Mouse (Mus musculus): ENCODE data around the gene Glud1. TPM values are rescaled to one million over a fixed set of nuclear protein-coding genes. Genes with fewer than 3 reads are reported as not detected.

The Glud1 gene
- polyA plus RNA-seq, 1 experiment, result 174 TPM

GRCm38 (mm10) chr14:34318113-34318512 is 7.6 kb downstream of the Glud1 start:
- Histone ChIP-seq H3K4me1 (ENCODE audit: control insufficient read depth, insufficient read depth, low read length) (peaks cover 2% of the 10 kb centered on the region), H3K27ac (ENCODE audit: insufficient read depth, low read length) (no peak overlapping the region), H3K4me3 (ENCODE audit: insufficient read depth, low read length) (no peak overlapping the region)
- TF ChIP-seq CTCF (IDR thresholded peaks at IDR 0.05; ENCODE audit: extremely low read depth, insufficient read depth, low read length) (no peak), POLR2A (IDR thresholded peaks at IDR 0.05; ENCODE audit: extremely low read depth, insufficient read depth, low read length) (no peak)

GRCm38 (mm10) chr14:34323576-34324085 is 13.1 kb downstream of the Glud1 start:
- Histone ChIP-seq H3K4me3 (ENCODE audit: insufficient read depth, low read length) (no peak overlapping the region), H3K4me1 (ENCODE audit: control insufficient read depth, insufficient read depth, low read length) (no peaks in the 10 kb centered on the region), H3K27ac (ENCODE audit: insufficient read depth, low read length) (no peak overlapping the region)
- no peak for TF ChIP-seq CTCF (IDR thresholded peaks at IDR 0.05; ENCODE audit: extremely low read depth, insufficient read depth, low read length)
- no peak for TF ChIP-seq POLR2A (IDR thresholded peaks at IDR 0.05; ENCODE audit: extremely low read depth, insufficient read depth, low read length)

GRCm38 (mm10) chr14:34326606-34327005 is 16.1 kb downstream of the Glud1 start:
- no peak for TF ChIP-seq POLR2A (IDR thresholded peaks at IDR 0.05; ENCODE audit: extremely low read depth, insufficient read depth, low read length)
- TF ChIP-seq CTCF (IDR thresholded peaks at IDR 0.05; ENCODE audit: extremely low read depth, insufficient read depth, low read length), result no peak
- H3K27ac ChIP-seq (ENCODE audit: insufficient read depth, low read length), result no peak overlapping the region
- no peaks in the 10 kb centered on the region; the same call in 1 of the 2 replicates for H3K4me1 ChIP-seq (ENCODE audit: control insufficient read depth, insufficient read depth, low read length)
- H3K4me3 ChIP-seq (ENCODE audit: insufficient read depth, low read length), result no peak overlapping the region

GRCm38 (mm10) chr14:34327618-34328017 is 17.1 kb downstream of the Glud1 start:
- Histone ChIP-seq H3K4me1 (ENCODE audit: control insufficient read depth, insufficient read depth, low read length) (no peaks in the 10 kb centered on the region; the same call in 1 of the 2 replicates), H3K27ac (ENCODE audit: insufficient read depth, low read length) (no peak overlapping the region), H3K4me3 (ENCODE audit: insufficient read depth, low read length) (no peak overlapping the region)
- TF ChIP-seq POLR2A (IDR thresholded peaks at IDR 0.05; ENCODE audit: extremely low read depth, insufficient read depth, low read length) (no peak), CTCF (IDR thresholded peaks at IDR 0.05; ENCODE audit: extremely low read depth, insufficient read depth, low read length) (no peak)

GRCm38 (mm10) chr14:34330657-34331158 is 20.2 kb downstream of the Glud1 start:
- H3K4me1 ChIP-seq (ENCODE audit: control insufficient read depth, insufficient read depth, low read length), result no peaks in the 10 kb centered on the region; the same call in 1 of the 2 replicates
- TF ChIP-seq POLR2A (IDR thresholded peaks at IDR 0.05; ENCODE audit: extremely low read depth, insufficient read depth, low read length) (no peak), CTCF (IDR thresholded peaks at IDR 0.05; ENCODE audit: extremely low read depth, insufficient read depth, low read length) (no peak)
- no peak overlapping the region for H3K27ac ChIP-seq (ENCODE audit: insufficient read depth, low read length)
- H3K4me3 ChIP-seq (ENCODE audit: insufficient read depth, low read length), result no peak overlapping the region

- H3K4me3 ChIP-seq (ENCODE audit: insufficient read depth, low read length), result no peak overlapping the region
- TF ChIP-seq CTCF (IDR thresholded peaks at IDR 0.05; ENCODE audit: extremely low read depth, insufficient read depth, low read length), result no peak
- H3K27ac ChIP-seq (ENCODE audit: insufficient read depth, low read length), result 0 out of 2 replicates have a peak overlapping the region, but pooled peaks have one; percentile 12
- no peaks in the 10 kb centered on the region; the same call in 1 of the 2 replicates for H3K4me1 ChIP-seq (ENCODE audit: control insufficient read depth, insufficient read depth, low read length)
Measured at GRCm38 (mm10) chr14:34331886-34332285, 21.4 kb downstream of the Glud1 start.

- H3K4me1 ChIP-seq (ENCODE audit: control insufficient read depth, insufficient read depth, low read length), result no peaks in the 10 kb centered on the region; the same call in 1 of the 2 replicates
- no peak overlapping the region for H3K4me3 ChIP-seq (ENCODE audit: insufficient read depth, low read length)
- 0 out of 2 replicates have a peak overlapping the region, but pooled peaks have one; percentile 54 for H3K27ac ChIP-seq (ENCODE audit: insufficient read depth, low read length)
- TF ChIP-seq POLR2A (IDR thresholded peaks at IDR 0.05; ENCODE audit: extremely low read depth, insufficient read depth, low read length) (no peak), CTCF (IDR thresholded peaks at IDR 0.05; ENCODE audit: extremely low read depth, insufficient read depth, low read length) (no peak)
Measured at GRCm38 (mm10) chr14:34332476-34332875, 21.9 kb downstream of the Glud1 start.

GRCm38 (mm10) chr14:34339446-34339845 is 28.9 kb downstream of the Glud1 start:
- Histone ChIP-seq H3K27ac (ENCODE audit: insufficient read depth, low read length) (no peak overlapping the region), H3K4me1 (ENCODE audit: control insufficient read depth, insufficient read depth, low read length) (no peaks in the 10 kb centered on the region), H3K4me3 (ENCODE audit: insufficient read depth, low read length) (no peak overlapping the region)
- TF ChIP-seq CTCF (IDR thresholded peaks at IDR 0.05; ENCODE audit: extremely low read depth, insufficient read depth, low read length), result no peak
- TF ChIP-seq POLR2A (IDR thresholded peaks at IDR 0.05; ENCODE audit: extremely low read depth, insufficient read depth, low read length), result no peak

- H3K27ac ChIP-seq (ENCODE audit: insufficient read depth, low read length), result no peak overlapping the region
- H3K4me1 ChIP-seq (ENCODE audit: control insufficient read depth, insufficient read depth, low read length), result no peaks in the 10 kb centered on the region
- TF ChIP-seq CTCF (IDR thresholded peaks at IDR 0.05; ENCODE audit: extremely low read depth, insufficient read depth, low read length) (no peak), POLR2A (IDR thresholded peaks at IDR 0.05; ENCODE audit: extremely low read depth, insufficient read depth, low read length) (no peak)
- no peak overlapping the region for H3K4me3 ChIP-seq (ENCODE audit: insufficient read depth, low read length)
Measured at GRCm38 (mm10) chr14:34341993-34342392, 31.5 kb downstream of the Glud1 start.

- no peaks in the 10 kb centered on the region for H3K4me1 ChIP-seq (ENCODE audit: control insufficient read depth, insufficient read depth, low read length)
- no peak for TF ChIP-seq POLR2A (IDR thresholded peaks at IDR 0.05; ENCODE audit: extremely low read depth, insufficient read depth, low read length)
- TF ChIP-seq CTCF (IDR thresholded peaks at IDR 0.05; ENCODE audit: extremely low read depth, insufficient read depth, low read length), result no peak
- H3K27ac ChIP-seq (ENCODE audit: insufficient read depth, low read length), result no peak overlapping the region
- H3K4me3 ChIP-seq (ENCODE audit: insufficient read depth, low read length), result no peak overlapping the region
Measured at GRCm38 (mm10) chr14:34343078-34343477, 32.6 kb downstream of the Glud1 start.
